In genomic region chr8:70816679-70817078, GRCm38 (mm10) we compare ENCODE assay signal across 8 mouse cellular contexts. TPM values are rescaled to one million over a fixed set of nuclear protein-coding genes. Genes with fewer than 3 reads are reported as not detected.
A peak's percentile ranks its signal among the peaks of the same experiment; 100 is the strongest.
DNase-seq lines count a peak whose midpoint lies in the region; ATAC-seq and TF ChIP-seq lines count a peak whose summit lies in the region.

No protein-coding gene starts in this region.

- ATAC-seq in embryonic facial prominence, embryonic 11.5 days (replicated peaks; ENCODE audit: insufficient number of reproducible peaks, low FRiP score, low TSS enrichment, low read depth), result no peak
- ATAC-seq in intestine, embryonic 14.5 days (replicated peaks; ENCODE audit: low FRiP score, low TSS enrichment, low read depth), result peak; percentile 29; the same call in 1 of the 2 replicates
- ATAC-seq in liver, embryonic 13.5 days (ENCODE audit: low read depth), result peak; percentile 78
- ATAC-seq in neural tube, embryonic 13.5 days (ENCODE audit: low read depth), result no peak

- H3K36me3 ChIP-seq in embryonic facial prominence, embryonic 11.5 days (replicated peaks; ENCODE audit: control insufficient read depth, insufficient read depth, low read depth, low read length), result no peaks in the 10 kb centered on the region
- H3K36me3 ChIP-seq in intestine, embryonic 14.5 days (ENCODE audit: control insufficient read depth, insufficient read depth, low read length), result no peaks in the 10 kb centered on the region
- H3K36me3 ChIP-seq in liver, embryonic 13.5 days, result no peaks in the 10 kb centered on the region
- no peaks in the 10 kb centered on the region for H3K36me3 ChIP-seq in neural tube, embryonic 13.5 days

- no peaks in the 10 kb centered on the region; the same call in 1 of the 2 replicates for H3K4me1 ChIP-seq in embryonic facial prominence, embryonic 11.5 days (ENCODE audit: control insufficient read depth, insufficient read depth, low read length)
- H3K4me1 ChIP-seq in intestine, embryonic 14.5 days (replicated peaks; ENCODE audit: control insufficient read depth, insufficient read depth, low read length), result 0 out of 2 replicates have a peak, but pooled peaks cover 4% of the 10 kb centered on the region
- peaks cover 40% of the 10 kb centered on the region for H3K4me1 ChIP-seq in liver, embryonic 13.5 days (replicated peaks)
- 0 out of 2 replicates have a peak, but pooled peaks cover 9% of the 10 kb centered on the region for H3K4me1 ChIP-seq in neural tube, embryonic 13.5 days (replicated peaks)

- 7% methylated on average over 28 of the region's 30 CpGs for WGBS in embryonic facial prominence, embryonic 11.5 days
- WGBS in intestine, embryonic 14.5 days, result 10% methylated on average over 30 of the region's 30 CpGs
- WGBS in liver, embryonic 13.5 days (ENCODE audit: insufficient replicate concordance), result 7% methylated on average over 30 of the region's 30 CpGs
- 9% methylated on average over 30 of the region's 30 CpGs for WGBS in neural tube, embryonic 13.5 days

- H3K4me3 ChIP-seq in layer of hippocampus, adult 2 months, result peak overlapping the region; percentile 39
- H3K4me3 ChIP-seq in embryonic facial prominence, embryonic 11.5 days (ENCODE audit: low read depth, low read length), result no peak overlapping the region
- H3K4me3 ChIP-seq in intestine, embryonic 14.5 days (ENCODE audit: low read depth, low read length), result no peak overlapping the region
- H3K4me3 ChIP-seq in liver, embryonic 13.5 days (replicated peaks), result peak overlapping the region; percentile 15; the same call in 1 of the 2 replicates
- H3K4me3 ChIP-seq in neural tube, embryonic 13.5 days, result peak overlapping the region; percentile 9

- H3K9me3 ChIP-seq in embryonic facial prominence, embryonic 11.5 days (replicated peaks; ENCODE audit: control insufficient read depth, low read length), result no peaks in the 10 kb centered on the region
- no peaks in the 10 kb centered on the region for H3K9me3 ChIP-seq in intestine, embryonic 14.5 days (ENCODE audit: control insufficient read depth, low read length)
- H3K9me3 ChIP-seq in liver, embryonic 13.5 days (replicated peaks), result no peaks in the 10 kb centered on the region; the same call in 1 of the 2 replicates
- H3K9me3 ChIP-seq in neural tube, embryonic 13.5 days, result peaks cover 4% of the 10 kb centered on the region

- H3K27me3 ChIP-seq in embryonic facial prominence, embryonic 11.5 days (ENCODE audit: control insufficient read depth, insufficient read depth, low read length), result peaks cover 12% of the 10 kb centered on the region
- peaks cover 32% of the 10 kb centered on the region for H3K27me3 ChIP-seq in intestine, embryonic 14.5 days (replicated peaks; ENCODE audit: control insufficient read depth, insufficient read depth, low read length)
- H3K27me3 ChIP-seq in liver, embryonic 13.5 days, result peaks cover 74% of the 10 kb centered on the region
- H3K27me3 ChIP-seq in neural tube, embryonic 13.5 days, result peaks cover 76% of the 10 kb centered on the region

- TF ChIP-seq CTCF in layer of hippocampus, adult 2 months (conservative IDR thresholded peaks at IDR 0.05), result no peak

- peak overlapping the region; percentile 1 for H3K4me2 ChIP-seq in embryonic facial prominence, embryonic 11.5 days (ENCODE audit: low read depth, low read length)
- peak overlapping the region; percentile 36 for H3K4me2 ChIP-seq in intestine, embryonic 14.5 days (ENCODE audit: low read length)
- peak overlapping the region; percentile 54 for H3K4me2 ChIP-seq in liver, embryonic 13.5 days
- H3K4me2 ChIP-seq in neural tube, embryonic 13.5 days, result peak overlapping the region; percentile 40

- no peak overlapping the region for H3K9ac ChIP-seq in embryonic facial prominence, embryonic 11.5 days (replicated peaks; ENCODE audit: low read length)
- no peak overlapping the region for H3K9ac ChIP-seq in intestine, embryonic 14.5 days (ENCODE audit: low read length)
- no peak overlapping the region for H3K9ac ChIP-seq in liver, embryonic 13.5 days
- peak overlapping the region; percentile 38; the same call in 1 of the 2 replicates for H3K9ac ChIP-seq in neural tube, embryonic 13.5 days

- DNase-seq in layer of hippocampus, adult 2 months (ENCODE audit: low spot score in 2 of 2), result no peak
- no peak for DNase-seq in layer of hippocampus, postnatal 14 days (ENCODE audit: low spot score in 2 of 2)
- no peak for DNase-seq in embryonic facial prominence, embryonic 11.5 days (ENCODE audit: low spot score)
- DNase-seq in intestine, embryonic 14.5 days (ENCODE audit: low spot score), result peak; percentile 66
- DNase-seq in liver, embryonic 13.5 days, result peak; percentile 56
- DNase-seq in layer of hippocampus, adult 8-10 months (ENCODE audit: low spot score in 2 of 2), result no peak
- DNase-seq in layer of hippocampus, adult 18-20 months (ENCODE audit: low spot score in 2 of 2), result no peak

- H3K27ac ChIP-seq in layer of hippocampus, adult 2 months, result no peak overlapping the region
- H3K27ac ChIP-seq in embryonic facial prominence, embryonic 11.5 days (replicated peaks; ENCODE audit: low read depth, low read length), result no peak overlapping the region
- H3K27ac ChIP-seq in intestine, embryonic 14.5 days (ENCODE audit: low read depth), result no peak overlapping the region
- no peak overlapping the region for H3K27ac ChIP-seq in liver, embryonic 13.5 days
- H3K27ac ChIP-seq in neural tube, embryonic 13.5 days (replicated peaks), result no peak overlapping the region

RNA-seq across cellular contexts. Expression of gene Il12rb1, which starts 8.4 kb away (rescaled TPM):
- total RNA-seq in layer of hippocampus, adult 2 months (2021), result 1 to 10 TPM in 1 of 2 experiments, under 1 TPM in 1; 0.61 to 1.1 TPM
- total RNA-seq in layer of hippocampus, postnatal 14 days (2021), result 1 to 10 TPM; 1.5 TPM
- polyA plus RNA-seq in embryonic facial prominence, embryonic 11.5 days (2014; fragmentation: Nextera tagmentation; extraction: Ambion mirVana), result 0.10 TPM in 1 of 2 replicates, not detected in the other
- 0.24 and 0.35 TPM in 2 replicates for polyA plus RNA-seq in intestine, embryonic 14.5 days (2014; fragmentation: Nextera tagmentation; extraction: Ambion mirVana)
- polyA plus RNA-seq in liver, embryonic 13.5 days (2015; fragmentation: Nextera tagmentation; extraction: Ambion mirVana), result 0.20 and 0.21 TPM in 2 replicates
- not detected in 2 replicates for polyA plus RNA-seq in neural tube, embryonic 13.5 days (2015; fragmentation: Nextera tagmentation; extraction: Ambion mirVana)
- total RNA-seq in layer of hippocampus, adult 8-10 months (2022), result 1 to 10 TPM in 1 of 4 experiments, under 1 TPM in 3; 0.83 to 1.1 (median 0.85) TPM
- total RNA-seq in layer of hippocampus, adult 18-20 months (2021), result 1 to 10 TPM in 1 of 2 experiments, under 1 TPM in 1; 0.97 to 1.7 TPM

RNA-seq across cellular contexts. Expression of gene Mast3, which starts 11.8 kb away (rescaled TPM):
- total RNA-seq in layer of hippocampus, adult 2 months (2021), result 100 to 1,000 TPM; 468 to 473 TPM
- total RNA-seq in layer of hippocampus, postnatal 14 days (2021), result 100 to 1,000 TPM; 295 to 297 TPM
- 8.3 and 9.7 TPM in 2 replicates for polyA plus RNA-seq in embryonic facial prominence, embryonic 11.5 days (2014; fragmentation: Nextera tagmentation; extraction: Ambion mirVana)
- 13.1 and 16.7 TPM in 2 replicates for polyA plus RNA-seq in intestine, embryonic 14.5 days (2014; fragmentation: Nextera tagmentation; extraction: Ambion mirVana)
- 4.9 and 6.2 TPM in 2 replicates for polyA plus RNA-seq in liver, embryonic 13.5 days (2015; fragmentation: Nextera tagmentation; extraction: Ambion mirVana)
- 15.8 and 17.6 TPM in 2 replicates for polyA plus RNA-seq in neural tube, embryonic 13.5 days (2015; fragmentation: Nextera tagmentation; extraction: Ambion mirVana)
- 100 to 1,000 TPM; 340 to 427 (median 396) TPM for total RNA-seq in layer of hippocampus, adult 8-10 months (2022)
- total RNA-seq in layer of hippocampus, adult 18-20 months (2021), result 100 to 1,000 TPM; 439 to 476 TPM

RNA-seq across cellular contexts. Expression of gene Arrdc2, which starts 22.8 kb away (rescaled TPM):
- 10 to 100 TPM; 13.8 to 20.9 TPM for total RNA-seq in layer of hippocampus, adult 2 months (2021)
- total RNA-seq in layer of hippocampus, postnatal 14 days (2021), result 10 to 100 TPM; 23.3 to 24.5 TPM
- 5.1 and 5.3 TPM in 2 replicates for polyA plus RNA-seq in embryonic facial prominence, embryonic 11.5 days (2014; fragmentation: Nextera tagmentation; extraction: Ambion mirVana)
- polyA plus RNA-seq in intestine, embryonic 14.5 days (2014; fragmentation: Nextera tagmentation; extraction: Ambion mirVana), result 7.3 and 7.9 TPM in 2 replicates
- polyA plus RNA-seq in liver, embryonic 13.5 days (2015; fragmentation: Nextera tagmentation; extraction: Ambion mirVana), result 11.7 and 12.6 TPM in 2 replicates
- 7.8 TPM in 2 replicates for polyA plus RNA-seq in neural tube, embryonic 13.5 days (2015; fragmentation: Nextera tagmentation; extraction: Ambion mirVana)
- 10 to 100 TPM; 14.8 to 25.8 (median 21.3) TPM for total RNA-seq in layer of hippocampus, adult 8-10 months (2022)
- 10 to 100 TPM; 15.9 to 27.3 TPM for total RNA-seq in layer of hippocampus, adult 18-20 months (2021)

RNA-seq across cellular contexts. Expression of gene Pik3r2, which starts 40.2 kb away (rescaled TPM):
- total RNA-seq in layer of hippocampus, adult 2 months (2021), result 100 to 1,000 TPM; 160 to 169 TPM
- total RNA-seq in layer of hippocampus, postnatal 14 days (2021), result 100 to 1,000 TPM; 164 to 178 TPM
- 30.1 and 33.4 TPM in 2 replicates for polyA plus RNA-seq in embryonic facial prominence, embryonic 11.5 days (2014; fragmentation: Nextera tagmentation; extraction: Ambion mirVana)
- polyA plus RNA-seq in intestine, embryonic 14.5 days (2014; fragmentation: Nextera tagmentation; extraction: Ambion mirVana), result 40.7 and 47.3 TPM in 2 replicates
- 18.0 and 18.2 TPM in 2 replicates for polyA plus RNA-seq in liver, embryonic 13.5 days (2015; fragmentation: Nextera tagmentation; extraction: Ambion mirVana)
- 88.9 and 93.7 TPM in 2 replicates for polyA plus RNA-seq in neural tube, embryonic 13.5 days (2015; fragmentation: Nextera tagmentation; extraction: Ambion mirVana)
- 100 to 1,000 TPM; 145 to 157 (median 153) TPM for total RNA-seq in layer of hippocampus, adult 8-10 months (2022)
- total RNA-seq in layer of hippocampus, adult 18-20 months (2021), result 100 to 1,000 TPM; 158 to 162 TPM

RNA-seq across cellular contexts. Expression of gene Kcnn1, which starts 46.4 kb away (rescaled TPM):
- total RNA-seq in layer of hippocampus, adult 2 months (2021), result 10 to 100 TPM; 17.4 to 18.3 TPM
- total RNA-seq in layer of hippocampus, postnatal 14 days (2021), result 10 to 100 TPM; 22.0 to 22.8 TPM
- polyA plus RNA-seq in embryonic facial prominence, embryonic 11.5 days (2014; fragmentation: Nextera tagmentation; extraction: Ambion mirVana), result 2.9 and 4.0 TPM in 2 replicates
- polyA plus RNA-seq in intestine, embryonic 14.5 days (2014; fragmentation: Nextera tagmentation; extraction: Ambion mirVana), result 1.6 and 2.1 TPM in 2 replicates
- 0.29 and 0.44 TPM in 2 replicates for polyA plus RNA-seq in liver, embryonic 13.5 days (2015; fragmentation: Nextera tagmentation; extraction: Ambion mirVana)
- polyA plus RNA-seq in neural tube, embryonic 13.5 days (2015; fragmentation: Nextera tagmentation; extraction: Ambion mirVana), result 17.5 and 17.9 TPM in 2 replicates
- 10 to 100 TPM; 16.5 to 20.0 (median 16.6) TPM for total RNA-seq in layer of hippocampus, adult 8-10 months (2022)
- 10 to 100 TPM; 19.0 to 20.8 TPM for total RNA-seq in layer of hippocampus, adult 18-20 months (2021)

Comparison
In these comparisons a context has a peak if more than half of its experiments do, and no peak if none do; other contexts are left out.
1. DNase-seq: peak in intestine, embryonic 14.5 days (single experiment) and liver, embryonic 13.5 days (single experiment); none in layer of hippocampus, adult 2 months (0 of 2), layer of hippocampus, postnatal 14 days (0 of 2), embryonic facial prominence, embryonic 11.5 days (single experiment), layer of hippocampus, adult 8-10 months (0 of 2) and layer of hippocampus, adult 18-20 months (0 of 2).
2. H3K4me3 ChIP-seq: peak in layer of hippocampus, adult 2 months (single experiment), liver, embryonic 13.5 days (single experiment) and neural tube, embryonic 13.5 days (single experiment); none in embryonic facial prominence, embryonic 11.5 days (single experiment) and intestine, embryonic 14.5 days (single experiment).
3. ATAC-seq: peak in intestine, embryonic 14.5 days (single experiment) and liver, embryonic 13.5 days (single experiment); none in embryonic facial prominence, embryonic 11.5 days (single experiment) and neural tube, embryonic 13.5 days (single experiment).
4. H3K4me2 ChIP-seq: peak in every context shown above with its lines; median percentile 54 in liver, embryonic 13.5 days; 40 in neural tube, embryonic 13.5 days; 36 in intestine, embryonic 14.5 days; 1 in embryonic facial prominence, embryonic 11.5 days.